Mouse (Mus musculus) lung, adult 2 months (tissue): Measurements from ENCODE around the gene Olfr190.
"Not testable (repeated sequence)": the region's sequence is repeated elsewhere in the genome, so short reads cannot be mapped to it uniquely, and the experiment has no call there.

Experiments used
- CTCF ChIP-seq: fragments of 200-500 bp; IDR thresholded peaks from 2 replicates; pipeline ENCODE4 v1.5.1; 2011; ENCODE audit warnings: mild to moderate bottlenecking, low read length, control low read depth; ENCODE audit not compliant: insufficient read depth
- POLR2A ChIP-seq: fragments of 200-500 bp; IDR thresholded peaks from 2 replicates; pipeline ENCODE4 v1.6.1; 2011; ENCODE audit warnings: low read depth, mild to moderate bottlenecking, control low read depth, low read length, borderline replicate concordance; ENCODE audit errors: extremely low read depth

GRCm38 (mm10) chr16:59049286-59049685 is 28.5 kb downstream of the Olfr190 start:
- not testable (repeated sequence) for TF ChIP-seq POLR2A, CTCF
